Mouse (Mus musculus) heart, adult 8-10 months (tissue): ENCODE data around the gene Hsf2. TPM values are rescaled to one million over a fixed set of nuclear protein-coding genes. Genes with fewer than 3 reads are reported as not detected.

Experiments used
- DNase-seq: peaks from one replicate; pipeline ENCODE4 v3.0.0; 2022; ENCODE audit warnings: low spot score
- total RNA-seq, 4 experiments: library from RNA; stranded (reverse); gene quantifications; 2 replicates each; pipeline ENCODE4 v1.2.4; 2022

Hsf2 gene
- 10 to 100 TPM; 13.7 to 16.6 (median 15.1) TPM for total RNA-seq

- DNase-seq, result peak; percentile 95
Measured at GRCm38 (mm10) chr10:57485908-57486541, at the start of gene Hsf2. Hsf2 (plus strand) TSS chr10:57486385.

- no peak for DNase-seq
Measured at GRCm38 (mm10) chr10:57437898-57438297, 48.3 kb upstream of the Hsf2 start.

- no peak for DNase-seq
Measured at GRCm38 (mm10) chr10:57441049-57441448, 45.1 kb upstream of the Hsf2 start.

DNA sequence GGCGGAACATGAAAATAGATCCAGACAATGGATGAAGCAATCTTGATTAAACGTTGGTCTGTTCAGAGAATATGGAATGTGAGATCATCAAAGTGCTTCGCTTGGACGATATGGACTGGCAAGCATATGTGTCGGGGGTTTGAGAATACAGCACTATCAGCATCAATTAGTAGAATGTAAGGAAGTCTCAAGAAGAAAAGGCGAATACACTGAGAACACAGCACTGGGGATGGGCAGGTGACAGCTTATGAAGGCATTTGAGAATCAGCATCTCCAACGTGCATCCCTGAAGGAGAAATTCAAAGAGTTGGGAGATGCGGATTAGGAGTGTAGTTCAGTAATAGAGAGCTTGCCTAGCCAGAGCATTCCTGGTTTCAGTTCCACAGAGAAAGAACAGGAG, 41.8 kb upstream of the Hsf2 start:
- DNase-seq, result no peak

- no peak for DNase-seq
Measured at GRCm38 (mm10) chr10:57445655-57446054, 40.5 kb upstream of the Hsf2 start.

DNA sequence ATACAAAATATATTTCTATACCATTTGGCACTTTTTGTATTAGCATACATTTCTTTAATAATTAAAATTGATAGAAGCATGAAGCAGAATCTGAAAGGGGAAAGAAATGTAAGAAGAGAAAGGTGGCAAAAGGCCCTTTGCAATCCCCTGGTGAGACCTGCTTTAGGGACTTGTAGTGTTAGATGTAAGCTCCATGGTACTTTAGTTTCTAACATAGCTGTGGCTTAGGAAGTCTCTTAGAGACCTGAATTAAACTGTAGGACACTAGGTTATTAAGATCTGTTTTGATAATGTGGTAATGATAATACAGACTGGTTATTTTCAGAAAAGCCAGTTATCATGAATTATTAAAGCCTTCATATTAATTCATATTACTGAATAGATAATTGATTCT, 38.5 kb upstream of the Hsf2 start:
- DNase-seq, result no peak

- DNase-seq, result peak; percentile 54
Measured at GRCm38 (mm10) chr10:57448051-57448716, 38.0 kb upstream of the Hsf2 start.

DNA sequence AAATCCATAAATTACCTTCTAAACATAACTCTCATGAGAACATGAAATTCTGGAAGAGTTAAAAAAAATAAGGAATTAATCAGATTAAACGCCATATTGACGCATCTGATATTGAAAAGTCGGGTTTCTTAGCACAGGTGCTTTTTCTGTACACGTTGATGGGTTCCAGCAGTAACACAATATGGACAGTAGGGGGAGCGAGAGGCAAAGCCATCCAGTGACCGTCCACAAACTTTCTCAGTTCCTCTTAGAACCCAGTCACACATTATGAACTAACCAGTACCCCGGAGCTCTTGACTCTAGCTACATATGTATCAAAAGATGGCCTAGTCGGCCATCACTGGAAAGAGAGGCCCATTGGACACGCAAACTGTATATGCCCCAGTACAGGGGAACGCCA, 22.9 kb upstream of the Hsf2 start:
- peak; percentile 43 for DNase-seq

DNA sequence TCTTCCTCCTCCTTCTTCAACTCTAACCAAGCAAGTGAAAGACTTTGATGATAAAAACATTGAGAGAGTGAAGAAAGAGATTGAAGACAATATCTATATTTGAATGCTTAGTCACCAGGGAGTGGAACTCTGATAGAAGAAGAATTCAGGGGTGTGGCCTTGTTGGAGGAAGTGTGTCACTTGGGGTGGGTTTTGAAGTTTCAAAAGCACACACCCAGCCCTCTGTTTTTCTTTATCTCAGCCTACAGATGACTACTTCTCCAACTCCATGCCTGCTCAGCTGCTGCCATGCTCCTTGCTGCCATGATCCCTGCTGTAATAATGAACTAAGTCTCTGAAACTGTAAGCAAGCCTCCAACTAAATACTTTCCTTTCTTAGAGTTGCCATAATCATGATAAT, 20.4 kb upstream of the Hsf2 start:
- no peak for DNase-seq

DNA sequence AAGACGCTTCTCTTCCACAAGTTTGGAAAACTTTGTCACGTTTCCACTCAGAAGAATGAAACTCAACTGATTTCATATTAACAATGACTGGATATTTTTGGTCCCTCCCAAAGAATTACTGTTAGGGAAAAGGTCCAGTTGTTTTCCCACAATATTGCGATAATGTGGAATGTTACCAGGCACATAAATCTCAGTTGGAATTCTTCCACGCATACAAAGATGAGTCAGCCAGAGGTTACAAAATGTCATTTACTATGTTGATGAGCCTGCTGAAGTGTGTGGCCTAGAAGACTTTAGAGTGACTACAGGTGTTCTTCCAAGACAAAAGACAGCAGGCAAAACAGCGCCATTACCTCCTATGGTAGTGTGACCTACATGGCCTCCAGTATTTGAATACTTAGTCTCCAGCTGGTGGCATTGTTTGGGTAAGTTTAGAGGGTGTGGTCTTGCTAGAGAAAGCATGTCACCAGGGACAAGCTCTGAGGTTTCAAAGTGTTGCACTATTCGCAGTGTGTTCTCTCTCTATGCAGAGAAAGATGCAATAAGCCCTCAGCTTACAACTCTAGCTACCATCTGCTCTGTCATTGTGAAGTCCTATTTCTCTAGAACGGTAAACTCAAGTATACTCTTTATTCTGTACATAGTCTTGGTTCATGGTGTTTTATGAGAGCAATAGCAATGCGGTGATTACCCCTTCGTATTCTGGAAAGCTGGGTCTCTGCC, 8.9 kb upstream of the Hsf2 start:
- no peak for DNase-seq

GRCm38 (mm10) chr10:57481717-57482116, 4.5 kb upstream of the Hsf2 start:
- no peak for DNase-seq

GRCm38 (mm10) chr10:57484741-57485140, 1.4 kb upstream of the Hsf2 start:
- no peak for DNase-seq

DNA sequence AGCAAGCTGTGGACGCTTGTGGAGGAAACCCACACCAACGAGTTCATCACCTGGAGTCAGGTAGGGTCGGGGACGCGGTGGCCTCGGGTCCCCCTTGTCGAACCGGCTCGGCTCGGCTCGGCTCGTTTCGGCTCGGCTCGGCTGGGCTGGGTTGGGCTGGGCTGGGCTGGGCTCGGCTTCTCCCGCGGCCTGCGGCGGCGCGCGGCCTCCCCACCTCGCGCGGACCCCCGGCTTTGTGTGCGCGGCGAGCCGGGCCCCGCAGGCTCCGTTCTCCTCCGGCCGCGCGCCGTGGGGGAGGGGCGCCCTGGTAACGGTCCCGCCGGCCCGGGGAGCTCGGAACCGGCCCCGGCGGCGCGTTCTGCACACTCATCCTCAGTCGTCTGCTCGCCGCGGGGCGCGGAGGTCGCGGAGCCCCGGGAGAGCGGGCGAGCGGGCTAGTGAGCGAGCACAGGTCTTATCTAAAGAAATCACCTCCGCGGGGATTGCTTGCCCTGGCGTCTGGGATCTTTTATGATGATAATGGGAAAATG, 422 bp downstream of the Hsf2 start:
- no peak for DNase-seq

DNA sequence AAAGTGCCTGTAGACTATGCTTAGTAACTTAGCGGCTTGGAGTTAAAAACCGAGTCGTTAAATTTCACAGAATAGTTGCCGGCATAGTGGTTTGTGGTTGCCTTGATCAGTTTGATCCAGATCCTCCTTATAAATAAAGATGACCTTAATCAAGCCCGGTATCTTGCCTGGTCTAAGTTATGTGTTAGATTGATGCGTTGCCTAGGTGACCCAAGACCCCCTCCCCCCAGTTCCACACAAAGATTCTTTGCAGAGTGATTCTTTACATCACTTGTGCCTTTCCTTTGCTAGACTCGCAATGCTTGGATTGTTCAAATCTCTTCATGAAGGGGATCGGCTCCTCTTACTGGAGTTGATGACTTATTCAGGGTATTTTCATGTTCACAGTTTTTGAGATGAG, 1.0 kb downstream of the Hsf2 start:
- DNase-seq, result no peak

- no peak for DNase-seq
Measured at GRCm38 (mm10) chr10:57488591-57488990, 2.4 kb downstream of the Hsf2 start.

DNA sequence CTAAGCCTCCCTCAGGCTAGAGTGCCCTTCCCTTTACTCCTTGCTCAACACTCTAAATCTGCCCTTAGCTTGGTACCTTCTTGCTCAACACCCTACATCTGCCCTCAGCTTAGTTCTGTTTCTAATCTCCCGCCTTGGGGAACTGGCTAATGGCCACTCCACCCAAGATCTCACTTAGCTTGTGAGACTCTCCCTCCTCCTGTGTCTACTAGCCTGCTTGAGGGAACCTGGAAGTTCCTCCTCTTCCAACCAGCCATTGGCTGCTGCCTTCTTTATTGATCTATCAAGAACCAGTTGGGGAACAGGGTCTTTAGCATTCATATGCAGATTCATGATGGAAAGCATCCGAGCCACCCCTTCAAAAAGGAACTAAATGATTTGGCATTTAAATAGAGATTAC, 5.9 kb downstream of the Hsf2 start:
- DNase-seq, result no peak

DNA sequence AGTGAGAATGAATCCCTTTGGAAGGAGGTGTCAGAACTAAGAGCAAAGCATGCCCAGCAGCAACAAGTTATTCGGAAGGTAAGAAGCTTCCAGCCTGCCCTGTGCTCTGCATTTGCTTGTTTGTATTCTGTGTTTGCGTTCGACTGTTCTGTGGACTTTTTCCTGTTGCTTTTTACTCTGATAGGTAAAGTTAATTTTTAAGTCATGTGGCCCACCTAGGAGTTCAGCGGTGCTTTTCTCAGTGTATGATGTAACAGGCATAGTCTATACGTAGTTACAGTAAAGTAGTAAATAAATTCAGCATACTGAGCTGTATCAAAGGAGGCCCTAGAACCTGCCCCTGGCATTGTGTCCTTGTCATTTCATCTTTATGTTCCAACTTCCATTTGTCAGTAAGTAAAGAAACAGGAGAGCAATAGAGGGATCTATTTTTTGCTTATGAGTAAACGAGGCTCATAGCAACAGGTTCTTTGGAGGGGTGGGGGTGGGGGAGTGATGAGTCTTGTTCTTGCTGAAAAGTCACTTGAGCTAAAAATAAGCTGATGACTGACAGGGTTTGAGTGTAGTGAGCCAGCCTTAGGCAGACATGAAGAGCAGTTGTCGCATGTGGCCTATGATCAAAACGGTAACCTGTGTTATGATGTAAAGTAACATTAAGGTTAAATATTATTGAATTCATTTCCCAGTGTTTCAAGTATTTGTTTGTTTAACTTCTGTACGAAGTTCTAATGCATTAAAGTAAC, 13.4 kb downstream of the Hsf2 start:
- no peak for DNase-seq

- DNase-seq, result no peak
Measured at GRCm38 (mm10) chr10:57514616-57515015, 28.4 kb downstream of the Hsf2 start.

DNA sequence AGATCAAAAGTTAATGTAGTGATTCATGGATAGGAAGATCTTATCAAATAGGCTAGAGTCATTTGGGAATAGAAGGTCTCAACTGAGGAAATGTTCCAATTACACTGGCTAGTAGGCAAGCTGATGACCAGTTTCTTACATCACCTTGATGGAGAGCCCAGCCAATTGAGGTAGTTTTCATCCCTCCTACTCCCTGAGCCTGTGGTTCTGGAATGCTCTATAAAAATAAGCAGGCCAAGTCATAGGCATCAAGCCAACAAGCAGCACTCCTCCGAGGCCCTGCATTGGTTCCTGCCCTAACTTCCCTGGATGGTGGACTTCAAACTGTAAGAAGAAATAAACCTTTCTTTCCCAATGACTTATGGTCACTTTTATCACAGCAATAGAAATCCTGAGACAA, 29.1 kb downstream of the Hsf2 start:
- no peak for DNase-seq

DNA sequence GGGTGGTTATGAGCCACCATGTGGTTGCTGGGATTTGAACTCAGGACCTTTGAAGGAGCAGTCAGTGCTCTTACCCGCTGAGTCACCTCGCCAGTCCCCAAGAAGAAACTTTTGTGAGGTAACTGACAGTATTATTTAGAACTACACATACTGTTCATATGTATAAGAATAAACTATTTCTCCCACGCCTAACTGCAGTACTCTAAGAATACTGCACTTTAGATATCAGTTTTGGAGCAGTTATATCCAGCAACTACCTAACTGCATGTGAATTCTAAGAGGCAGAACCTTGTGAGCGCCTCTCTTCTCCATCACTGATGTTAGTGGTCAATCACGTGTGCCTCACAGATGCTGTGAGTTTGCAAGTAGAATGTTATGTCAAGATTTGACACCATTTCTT, 40.3 kb downstream of the Hsf2 start:
- no peak for DNase-seq

- DNase-seq, result no peak
Measured at GRCm38 (mm10) chr10:57531076-57531475, 44.9 kb downstream of the Hsf2 start.

DNA sequence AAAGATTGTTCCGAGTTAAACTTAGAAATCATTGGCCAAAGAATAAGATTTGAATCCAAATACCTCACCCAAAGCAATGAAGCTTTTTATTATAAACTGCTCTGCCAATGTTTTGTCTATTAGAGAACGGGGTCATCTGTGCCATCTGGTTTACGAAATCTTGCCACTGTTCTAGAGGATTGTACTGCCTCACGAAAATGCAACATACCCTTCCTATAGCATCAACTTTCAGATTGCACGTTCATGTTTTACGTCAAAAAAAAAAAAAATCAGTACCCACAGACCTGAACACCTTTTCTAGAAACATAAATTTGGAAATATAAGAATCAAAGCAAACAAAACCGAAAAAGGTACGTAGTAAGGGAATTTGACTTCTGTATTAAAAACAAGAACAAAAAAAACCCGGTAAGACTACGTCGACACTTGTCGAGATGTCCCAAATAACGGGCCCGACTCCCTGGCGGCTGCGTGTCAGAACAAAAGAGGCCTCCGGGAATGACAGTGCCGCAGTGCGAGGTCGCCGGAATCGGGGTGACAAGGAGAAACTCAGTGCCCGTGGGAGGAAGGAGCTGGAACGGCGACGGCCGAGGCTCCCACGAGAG, 45.5 kb downstream of the Hsf2 start:
- DNase-seq, result no peak
